Mouse (Mus musculus) midbrain, embryonic 11.5 days (tissue): Measurements from ENCODE around the gene Cacng2. TPM values are rescaled to one million over a fixed set of nuclear protein-coding genes. Genes with fewer than 3 reads are reported as not detected.

Source experiments
- ATAC-seq: fragments of 200-750 bp; cut with Nextera tagmentation; 2 replicates; pipeline ENCODE4 v1.8.0; 2017; ENCODE audit warnings: moderate TSS enrichment, moderate library complexity; ENCODE audit not compliant: low FRiP score
- DNase-seq: peaks from one replicate; pipeline ENCODE4 v3.0.0; 2015; ENCODE audit warnings: low spot score; ENCODE audit errors: missing footprints
- H3K27ac ChIP-seq: fragments of 300-500 bp; sonication (generic); 2 replicates; pipeline ENCODE4 v1.5.1; 2014; ENCODE audit warnings: low read depth, low read length
- H3K27me3 ChIP-seq: fragments of 300-500 bp; sonication (generic); 2 replicates; pipeline ENCODE4 v1.6.1; 2014; ENCODE audit warnings: mild to moderate bottlenecking, low read length, moderate library complexity, mixed read lengths; ENCODE audit not compliant: control insufficient read depth, insufficient read depth
- H3K36me3 ChIP-seq: fragments of 300-500 bp; sonication (generic); 2 replicates; pipeline ENCODE4 v1.6.1; 2014; ENCODE audit warnings: mild to moderate bottlenecking, low read length, moderate library complexity, mixed read lengths; ENCODE audit not compliant: control insufficient read depth, insufficient read depth
- H3K4me1 ChIP-seq: fragments of 300-500 bp; sonication (generic); 2 replicates; pipeline ENCODE4 v1.6.1; 2014; ENCODE audit warnings: low read length; ENCODE audit not compliant: control insufficient read depth, insufficient read depth
- H3K4me2 ChIP-seq: fragments of 300-500 bp; sonication (generic); 2 replicates; pipeline ENCODE4 v1.6.1; 2014; ENCODE audit warnings: mild to moderate bottlenecking, moderate library complexity
- H3K4me3 ChIP-seq: fragments of 300-500 bp; sonication (generic); 2 replicates; pipeline ENCODE4 v1.5.1; 2014; ENCODE audit warnings: low read depth, low read length
- H3K9ac ChIP-seq: fragments of 300-500 bp; sonication (generic); 2 replicates; pipeline ENCODE4 v1.6.1; 2014; ENCODE audit warnings: low read length
- H3K9me3 ChIP-seq: fragments of 300-500 bp; sonication (generic); 2 replicates; pipeline ENCODE4 v1.6.1; 2016; ENCODE audit warnings: low read length; ENCODE audit not compliant: control insufficient read depth
- WGBS: fragments of 180-500 bp; shearing (Covaris S2); extraction: QIAGEN DNeasy Blood & Tissue Kit; methylation state at CpG from one replicate; pipeline ENCODE4 v1.1.7; 2014; 5-methylcytosine and 5-hydroxymethylcytosine counted together
- polyA plus RNA-seq: library from polyadenylated mRNA; unstranded; fragments of >200 nt; fragmentation: Nextera tagmentation; extraction: Ambion mirVana; gene quantifications from 2 replicates; pipeline ENCODE4 v1.2.1, GENCODE M21; 2014

The Cacng2 gene
- polyA plus RNA-seq, result 1.1 and 1.7 TPM in 2 replicates

- Histone ChIP-seq H3K9me3 (no peaks in the 10 kb centered on the region), H3K4me3 (peak within 1 kb of the TSS; percentile 39), H3K27me3 (no peaks in the 10 kb centered on the region; the same call in none of the 2 replicates), H3K9ac (peak within 1 kb of the TSS; percentile 64), H3K4me2 (peak within 1 kb of the TSS; percentile 62), H3K27ac (no peak within 1 kb of the TSS), H3K36me3 (no peaks in the 10 kb centered on the region), H3K4me1 (peaks cover 3% of the 10 kb centered on the region; the same call in 1 of the 2 replicates)
- under 1% methylated on average over 40 of the region's 42 CpGs for WGBS
- peak; percentile 94 for ATAC-seq
- DNase-seq, result peak; percentile 98
Measured at GRCm38 (mm10) chr15:78119704-78120103, at the start of gene Cacng2. Cacng2 (minus strand) TSS chr15:78120028.

DNA sequence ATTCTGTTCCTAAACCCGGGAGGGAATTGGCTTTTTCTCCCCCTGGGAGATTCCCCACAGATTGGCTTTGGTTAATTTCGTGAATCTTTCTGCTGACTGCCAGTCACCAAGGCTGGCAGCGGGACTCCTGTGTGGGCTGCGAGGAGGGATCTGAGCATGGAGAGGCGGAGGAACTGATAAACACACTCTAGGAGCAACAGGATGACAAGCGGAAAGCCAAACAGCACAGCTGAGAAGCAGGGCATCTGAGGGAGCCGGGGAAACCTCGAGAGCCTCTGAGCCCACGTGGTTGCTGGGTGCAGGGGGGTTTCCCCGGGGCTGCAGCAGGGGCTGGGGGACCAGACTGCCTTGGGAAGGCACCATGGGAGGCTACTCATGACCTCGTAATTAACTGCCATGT is 49.7 kb upstream of the Cacng2 start:
- WGBS, result 88% methylated on average over 11 of the region's 11 CpGs
- Histone ChIP-seq H3K9me3 (no peaks in the 10 kb centered on the region), H3K4me3 (no peak overlapping the region), H3K36me3 (peaks cover 5% of the 10 kb centered on the region; the same call in 1 of the 2 replicates), H3K27me3 (no peaks in the 10 kb centered on the region), H3K27ac (no peak overlapping the region), H3K4me2 (no peak overlapping the region), H3K4me1 (peaks cover 12% of the 10 kb centered on the region), H3K9ac (no peak overlapping the region)
- ATAC-seq (no peak), DNase-seq (peak; percentile 2)

GRCm38 (mm10) chr15:78165292-78165691 is 45.5 kb upstream of the Cacng2 start:
- Histone ChIP-seq H3K9ac (no peak overlapping the region), H3K4me2 (no peak overlapping the region), H3K27me3 (no peaks in the 10 kb centered on the region), H3K4me3 (no peak overlapping the region), H3K4me1 (no peaks in the 10 kb centered on the region), H3K9me3 (no peaks in the 10 kb centered on the region), H3K36me3 (peaks cover 5% of the 10 kb centered on the region; the same call in 1 of the 2 replicates), H3K27ac (no peak overlapping the region)
- DNase-seq, result no peak
- ATAC-seq, result no peak
- WGBS, result 88% methylated on average over 4 of the region's 4 CpGs

GRCm38 (mm10) chr15:78164466-78164865 is 44.6 kb upstream of the Cacng2 start:
- H3K36me3 ChIP-seq, result peaks cover 5% of the 10 kb centered on the region; the same call in 1 of the 2 replicates
- no peak overlapping the region for H3K4me3 ChIP-seq
- DNase-seq, result no peak
- no peak overlapping the region for H3K27ac ChIP-seq
- H3K9ac ChIP-seq, result no peak overlapping the region
- no peak for ATAC-seq
- no peaks in the 10 kb centered on the region for H3K27me3 ChIP-seq
- H3K4me1 ChIP-seq, result no peaks in the 10 kb centered on the region
- H3K9me3 ChIP-seq, result no peaks in the 10 kb centered on the region
- 85% methylated on average over 11 of the region's 11 CpGs for WGBS
- no peak overlapping the region for H3K4me2 ChIP-seq

DNA sequence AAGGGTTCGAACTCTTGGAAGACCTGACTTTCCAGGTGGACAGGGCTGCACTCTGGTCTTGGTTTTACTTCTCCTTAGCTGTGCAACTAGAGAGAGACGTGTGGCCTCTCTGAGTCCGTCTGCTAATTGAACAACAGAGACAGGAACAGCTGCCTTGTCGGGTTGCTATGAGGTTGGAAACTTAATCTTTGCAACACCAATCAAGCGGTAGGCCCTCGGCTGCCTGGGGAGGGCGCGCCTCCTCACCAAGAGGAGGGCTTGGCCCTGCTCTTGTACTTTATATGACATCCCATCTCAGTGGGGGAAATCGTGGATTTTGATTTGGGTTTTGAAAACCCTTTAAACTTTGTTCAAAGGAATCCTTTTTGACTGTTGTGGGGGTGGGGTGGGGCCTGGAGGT is 42.1 kb upstream of the Cacng2 start:
- H3K36me3 ChIP-seq, result peaks cover 2% of the 10 kb centered on the region; the same call in 1 of the 2 replicates
- WGBS, result 86% methylated on average over 9 of the region's 9 CpGs
- no peak overlapping the region for H3K4me2 ChIP-seq
- no peaks in the 10 kb centered on the region for H3K9me3 ChIP-seq
- H3K9ac ChIP-seq, result no peak overlapping the region
- DNase-seq (no peak), ATAC-seq (no peak)
- H3K4me1 ChIP-seq, result no peaks in the 10 kb centered on the region
- H3K4me3 ChIP-seq, result no peak overlapping the region
- H3K27me3 ChIP-seq, result no peaks in the 10 kb centered on the region
- no peak overlapping the region for H3K27ac ChIP-seq

DNA sequence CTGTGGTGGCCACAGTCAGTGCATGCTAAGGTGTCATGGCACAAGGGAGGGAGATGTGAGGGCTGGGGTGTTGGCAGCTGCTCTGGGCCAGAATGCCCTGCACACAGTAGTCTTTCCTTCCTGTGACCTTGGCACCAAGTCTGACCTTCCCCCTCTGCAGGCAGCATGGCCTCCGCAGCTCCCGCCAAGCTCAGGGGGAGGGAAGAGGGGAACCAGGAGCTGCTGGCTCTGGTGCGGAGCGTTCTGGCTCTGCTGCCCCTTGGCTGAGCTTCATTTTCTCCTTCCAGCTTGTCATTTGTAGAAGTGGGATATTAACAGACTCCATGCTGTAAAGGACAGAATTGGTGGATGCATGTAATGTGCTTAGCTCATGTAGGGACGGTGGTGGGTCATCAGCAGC is 38.5 kb upstream of the Cacng2 start:
- WGBS, result 77% methylated on average over 5 of the region's 5 CpGs

DNA sequence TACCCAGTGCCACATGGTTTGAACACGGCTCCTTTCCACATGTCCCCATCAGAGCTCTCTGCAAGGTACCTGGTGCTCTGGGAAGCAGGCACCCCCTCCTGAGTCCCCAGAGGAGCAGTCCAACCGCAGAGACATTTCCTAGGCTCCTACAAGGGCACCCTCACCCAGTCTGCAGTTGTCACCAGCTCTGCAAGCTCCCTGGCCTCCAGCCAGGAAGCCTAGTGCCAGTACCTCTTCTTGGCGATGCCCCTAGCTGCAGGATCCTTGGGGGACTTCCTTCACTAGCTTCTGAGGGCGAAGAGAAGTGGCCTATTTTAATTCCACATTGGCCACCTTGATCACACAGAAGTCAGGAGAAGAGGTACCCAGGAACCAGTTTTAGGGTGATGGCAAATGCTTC is 38.0 kb upstream of the Cacng2 start:
- ATAC-seq, result no peak
- 82% methylated on average over 4 of the region's 4 CpGs for WGBS
- Histone ChIP-seq H3K27ac (no peak overlapping the region), H3K27me3 (no peaks in the 10 kb centered on the region), H3K36me3 (no peaks in the 10 kb centered on the region; the same call in 1 of the 2 replicates), H3K9me3 (no peaks in the 10 kb centered on the region), H3K9ac (no peak overlapping the region), H3K4me3 (no peak overlapping the region), H3K4me1 (peaks cover 2% of the 10 kb centered on the region; the same call in 1 of the 2 replicates), H3K4me2 (no peak overlapping the region)
- DNase-seq, result no peak

More for the DNA sequence above, 38.5 kb upstream of the Cacng2 start:
- no peak for ATAC-seq
- H3K9ac ChIP-seq, result no peak overlapping the region
- H3K27me3 ChIP-seq, result no peaks in the 10 kb centered on the region
- H3K9me3 ChIP-seq, result no peaks in the 10 kb centered on the region
- no peak overlapping the region for H3K27ac ChIP-seq
- no peak overlapping the region for H3K4me3 ChIP-seq
- no peak overlapping the region for H3K4me2 ChIP-seq
- no peaks in the 10 kb centered on the region for H3K4me1 ChIP-seq
- DNase-seq, result no peak
- H3K36me3 ChIP-seq, result no peaks in the 10 kb centered on the region; the same call in 1 of the 2 replicates

GRCm38 (mm10) chr15:78157330-78157729 is 37.5 kb upstream of the Cacng2 start:
- no peak for ATAC-seq

GRCm38 (mm10) chr15:78155421-78155820 is 35.6 kb upstream of the Cacng2 start:
- no peaks in the 10 kb centered on the region; the same call in 1 of the 2 replicates for H3K36me3 ChIP-seq
- ATAC-seq (no peak), DNase-seq (no peak)
- H3K4me1 ChIP-seq, result peaks cover 2% of the 10 kb centered on the region; the same call in 1 of the 2 replicates
- H3K9me3 ChIP-seq, result no peaks in the 10 kb centered on the region
- 92% methylated on average over 6 of the region's 6 CpGs for WGBS
- H3K4me2 ChIP-seq, result no peak overlapping the region
- H3K27me3 ChIP-seq, result no peaks in the 10 kb centered on the region
- no peak overlapping the region for H3K4me3 ChIP-seq
- H3K9ac ChIP-seq, result no peak overlapping the region
- no peak overlapping the region for H3K27ac ChIP-seq

More at GRCm38 (mm10) chr15:78157330-78157729, 37.5 kb upstream of the Cacng2 start:
- no peaks in the 10 kb centered on the region; the same call in 1 of the 2 replicates for H3K36me3 ChIP-seq
- H3K27me3 ChIP-seq, result no peaks in the 10 kb centered on the region
- no peak overlapping the region for H3K27ac ChIP-seq
- DNase-seq, result no peak
- WGBS, result 87% methylated on average over 8 of the region's 8 CpGs
- H3K9ac ChIP-seq, result no peak overlapping the region
- H3K4me1 ChIP-seq, result peaks cover 2% of the 10 kb centered on the region; the same call in 1 of the 2 replicates
- no peak overlapping the region for H3K4me3 ChIP-seq
- no peaks in the 10 kb centered on the region for H3K9me3 ChIP-seq
- H3K4me2 ChIP-seq, result no peak overlapping the region
